Mouse (Mus musculus) embryonic facial prominence, embryonic 14.5 days (tissue): Measurements from ENCODE around the gene Actrt2. TPM values are rescaled to one million over a fixed set of nuclear protein-coding genes. Genes with fewer than 3 reads are reported as not detected.

Experiments
- ATAC-seq: fragments of 200-750 bp; cut with Nextera tagmentation; 2 replicates; pipeline ENCODE4 v1.8.0; 2017; ENCODE audit warnings: low read depth, moderate number of reproducible peaks, moderate TSS enrichment
- DNase-seq: peaks from one replicate; pipeline ENCODE4 v3.0.0-alpha.2; 2015; ENCODE audit warnings: low spot score
- H3K27ac ChIP-seq: fragments of 300-500 bp; sonication (generic); replicated peaks from 2 replicates; pipeline ENCODE4 v1.5.1; 2014; ENCODE audit warnings: low read depth, mild to moderate bottlenecking, low read length, moderate library complexity
- H3K27me3 ChIP-seq: fragments of 300-500 bp; sonication (generic); replicated peaks from 2 replicates; pipeline ENCODE4 v1.6.1; 2014; ENCODE audit warnings: low read length; ENCODE audit not compliant: control insufficient read depth, insufficient read depth
- H3K36me3 ChIP-seq: fragments of 300-500 bp; sonication (generic); 2 replicates; pipeline ENCODE4 v1.6.1; 2014; ENCODE audit warnings: low read length, mixed read lengths; ENCODE audit not compliant: control insufficient read depth, insufficient read depth
- H3K4me1 ChIP-seq: fragments of 300-500 bp; sonication (generic); 2 replicates; pipeline ENCODE4 v1.6.1; 2014; ENCODE audit warnings: antibody characterized with exemption, low read length; ENCODE audit not compliant: control insufficient read depth, insufficient read depth
- H3K4me2 ChIP-seq: fragments of 300-500 bp; sonication (generic); 2 replicates; pipeline ENCODE4 v1.6.1; 2014; ENCODE audit warnings: low read depth, mild to moderate bottlenecking, low read length, moderate library complexity, mixed read lengths
- H3K4me3 ChIP-seq: fragments of 300-500 bp; sonication (generic); 2 replicates; pipeline ENCODE4 v1.5.1; 2014; ENCODE audit warnings: low read depth, mild to moderate bottlenecking, low read length
- H3K9ac ChIP-seq: fragments of 300-500 bp; sonication (generic); 2 replicates; pipeline ENCODE4 v1.6.1; 2014; ENCODE audit warnings: low read depth, mild to moderate bottlenecking, low read length, moderate library complexity, mixed read lengths
- H3K9me3 ChIP-seq: fragments of 300-500 bp; sonication (generic); 2 replicates; pipeline ENCODE4 v1.6.1; 2016; ENCODE audit warnings: low read length; ENCODE audit not compliant: control insufficient read depth
- WGBS: fragments of 180-500 bp; shearing (Covaris S2); extraction: QIAGEN DNeasy Blood & Tissue Kit; methylation state at CpG from one replicate; pipeline ENCODE4 v1.1.7; 2014; 5-methylcytosine and 5-hydroxymethylcytosine counted together
- polyA plus RNA-seq: library from polyadenylated mRNA; unstranded; fragments of >200 nt; fragmentation: Nextera tagmentation; extraction: Ambion mirVana; gene quantifications from 2 replicates; pipeline ENCODE4 v1.2.1, GENCODE M21; 2014

The Actrt2 gene
- polyA plus RNA-seq, 1 experiment from 2014 or later, result not detected

DNA sequence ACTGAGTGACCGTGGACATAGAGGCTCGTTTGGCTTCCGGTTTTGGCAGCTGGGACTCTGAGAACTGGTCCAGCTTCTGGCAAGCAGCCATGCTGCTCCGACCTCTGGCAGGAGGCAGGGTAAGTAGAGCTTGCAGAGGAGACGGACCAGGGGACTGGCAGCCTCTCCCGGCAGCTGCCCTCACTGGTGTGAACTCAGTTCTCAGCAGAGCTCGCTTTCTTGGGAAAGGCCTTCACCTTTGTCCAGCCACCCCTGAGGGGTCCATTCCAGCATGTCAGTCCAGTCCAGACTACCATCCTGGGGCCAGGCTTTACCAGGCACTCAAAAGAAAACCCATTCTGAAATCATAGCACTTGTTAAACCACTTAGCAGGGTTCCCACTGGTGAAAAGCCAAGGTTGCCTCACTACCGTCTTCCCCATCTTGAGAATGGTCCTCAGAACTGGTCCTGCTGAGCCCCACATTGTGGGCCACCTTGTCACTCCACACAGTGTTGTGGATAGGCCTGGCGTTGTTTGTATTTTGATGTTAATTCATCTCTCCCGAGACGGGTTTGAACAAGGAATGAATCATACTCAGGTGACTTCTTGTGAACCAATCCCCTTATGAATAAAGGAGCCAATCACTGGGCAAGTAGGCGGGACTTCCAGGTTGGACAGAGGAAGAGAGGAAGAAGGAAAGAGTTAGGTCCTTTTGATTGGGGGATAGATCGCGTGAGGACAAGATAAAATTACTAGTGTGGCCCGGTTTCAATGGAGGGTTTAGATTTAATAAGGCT lies 12.3 kb downstream of the Actrt2 start:
- WGBS, result 77% methylated on average over 15 of the region's 15 CpGs
- H3K4me3 ChIP-seq, result no peak overlapping the region
- H3K27ac ChIP-seq, result no peak overlapping the region
- DNase-seq (no peak), ATAC-seq (no peak)
- H3K9me3 ChIP-seq, result no peaks in the 10 kb centered on the region
- H3K36me3 ChIP-seq, result no peaks in the 10 kb centered on the region
- no peaks in the 10 kb centered on the region for H3K27me3 ChIP-seq
- no peak overlapping the region for H3K9ac ChIP-seq
- H3K4me2 ChIP-seq, result no peak overlapping the region
- peaks cover 4% of the 10 kb centered on the region; the same call in 1 of the 2 replicates for H3K4me1 ChIP-seq

DNA sequence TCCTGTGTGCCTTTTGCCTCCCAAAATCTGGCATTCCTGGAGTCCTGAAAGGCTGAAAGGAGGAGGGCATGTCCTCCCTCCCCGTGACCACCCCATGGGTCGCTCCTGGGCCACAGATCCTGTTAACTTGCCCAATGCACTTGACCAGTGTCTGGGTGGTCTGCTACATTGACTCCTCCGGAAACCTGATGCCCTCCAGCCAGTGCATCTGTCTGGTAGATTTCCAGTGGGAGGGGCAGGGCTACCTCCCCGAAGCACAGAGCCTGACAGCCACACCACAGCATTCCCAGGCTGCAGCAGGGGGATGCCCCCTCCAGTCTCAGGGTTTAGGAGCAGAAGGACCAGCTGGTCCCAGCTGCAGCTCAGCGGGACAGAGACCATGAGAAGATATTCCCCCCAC lies 15.2 kb downstream of the Actrt2 start:
- Histone ChIP-seq H3K4me1 (peaks cover 4% of the 10 kb centered on the region; the same call in 1 of the 2 replicates), H3K4me3 (no peak overlapping the region), H3K4me2 (no peak overlapping the region), H3K9me3 (0 out of 2 replicates have a peak, but pooled peaks cover under 1% of the 10 kb centered on the region), H3K27me3 (no peaks in the 10 kb centered on the region), H3K9ac (no peak overlapping the region), H3K36me3 (no peaks in the 10 kb centered on the region), H3K27ac (no peak overlapping the region)
- 7% methylated on average over 5 of the region's 5 CpGs for WGBS
- ATAC-seq, result peak; percentile 74
- DNase-seq, result peak; percentile 56

DNA sequence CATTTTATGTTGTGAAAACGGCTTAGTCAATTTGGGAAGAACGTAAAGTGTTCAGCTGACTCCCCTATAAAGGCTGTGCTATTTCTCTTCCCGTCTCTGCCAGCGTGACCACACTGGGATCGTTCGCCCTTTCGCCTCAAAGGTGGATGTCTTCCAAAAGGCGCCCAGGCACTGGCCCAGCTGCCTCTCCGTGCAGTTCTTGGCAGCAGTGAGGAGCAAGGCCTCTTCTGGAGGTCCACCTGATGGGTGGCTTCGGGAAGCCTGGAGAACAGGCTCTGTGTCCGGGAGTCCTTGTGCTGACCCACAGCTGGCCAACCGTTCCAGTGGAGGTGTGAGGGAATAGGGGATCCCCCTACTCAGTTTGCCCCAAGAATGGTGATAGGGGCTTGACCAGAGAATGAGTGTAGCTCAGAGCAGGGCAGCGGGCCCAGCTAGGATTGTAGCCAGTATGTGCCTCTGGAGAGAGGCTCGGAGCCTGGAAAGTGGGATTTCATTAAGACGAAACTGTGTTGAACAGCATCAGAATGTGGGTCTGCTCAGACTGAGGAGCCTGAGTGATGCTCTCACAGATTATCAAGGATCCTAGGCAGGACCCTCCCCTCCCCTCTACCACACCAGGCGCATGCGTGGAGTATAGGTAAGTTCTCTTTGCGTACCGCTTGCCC lies 18.5 kb downstream of the Actrt2 start:
- Histone ChIP-seq H3K27me3 (no peaks in the 10 kb centered on the region), H3K27ac (no peak overlapping the region), H3K36me3 (no peaks in the 10 kb centered on the region), H3K4me2 (no peak overlapping the region), H3K9me3 (peaks cover 14% of the 10 kb centered on the region; the same call in 1 of the 2 replicates), H3K4me1 (peaks cover 4% of the 10 kb centered on the region; the same call in 1 of the 2 replicates), H3K9ac (no peak overlapping the region), H3K4me3 (no peak overlapping the region)
- DNase-seq (no peak), ATAC-seq (no peak)
- WGBS, result 66% methylated on average over 19 of the region's 19 CpGs

DNA sequence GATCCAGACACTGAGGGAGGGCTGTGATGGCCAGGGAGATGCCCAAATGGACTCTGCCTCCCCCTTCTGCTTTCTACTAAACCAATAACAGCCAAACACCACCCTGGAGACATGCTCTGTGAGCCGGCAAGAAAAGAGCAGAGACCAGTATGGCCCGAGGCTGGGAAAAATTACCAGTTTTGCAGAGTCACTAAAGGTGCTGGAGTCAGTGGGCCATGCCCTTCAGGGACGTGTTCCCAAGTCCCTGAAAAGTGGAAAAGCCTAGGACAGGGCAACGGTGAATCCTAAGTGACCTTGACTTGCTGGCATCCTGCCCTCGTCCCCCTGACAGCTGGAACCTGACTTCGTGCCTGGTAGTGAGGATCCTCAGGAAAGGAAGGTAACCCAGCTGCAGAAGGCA lies 25.2 kb downstream of the Actrt2 start:
- H3K27me3 ChIP-seq, result peaks cover 67% of the 10 kb centered on the region
- H3K9ac ChIP-seq, result no peak overlapping the region
- H3K4me2 ChIP-seq, result no peak overlapping the region
- 17% methylated on average over 6 of the region's 6 CpGs for WGBS
- H3K4me1 ChIP-seq, result no peaks in the 10 kb centered on the region; the same call in 1 of the 2 replicates
- H3K36me3 ChIP-seq, result no peaks in the 10 kb centered on the region
- H3K9me3 ChIP-seq, result peaks cover 14% of the 10 kb centered on the region; the same call in 1 of the 2 replicates
- no peak overlapping the region for H3K4me3 ChIP-seq
- DNase-seq, result no peak
- H3K27ac ChIP-seq, result no peak overlapping the region
- ATAC-seq, result no peak

DNA sequence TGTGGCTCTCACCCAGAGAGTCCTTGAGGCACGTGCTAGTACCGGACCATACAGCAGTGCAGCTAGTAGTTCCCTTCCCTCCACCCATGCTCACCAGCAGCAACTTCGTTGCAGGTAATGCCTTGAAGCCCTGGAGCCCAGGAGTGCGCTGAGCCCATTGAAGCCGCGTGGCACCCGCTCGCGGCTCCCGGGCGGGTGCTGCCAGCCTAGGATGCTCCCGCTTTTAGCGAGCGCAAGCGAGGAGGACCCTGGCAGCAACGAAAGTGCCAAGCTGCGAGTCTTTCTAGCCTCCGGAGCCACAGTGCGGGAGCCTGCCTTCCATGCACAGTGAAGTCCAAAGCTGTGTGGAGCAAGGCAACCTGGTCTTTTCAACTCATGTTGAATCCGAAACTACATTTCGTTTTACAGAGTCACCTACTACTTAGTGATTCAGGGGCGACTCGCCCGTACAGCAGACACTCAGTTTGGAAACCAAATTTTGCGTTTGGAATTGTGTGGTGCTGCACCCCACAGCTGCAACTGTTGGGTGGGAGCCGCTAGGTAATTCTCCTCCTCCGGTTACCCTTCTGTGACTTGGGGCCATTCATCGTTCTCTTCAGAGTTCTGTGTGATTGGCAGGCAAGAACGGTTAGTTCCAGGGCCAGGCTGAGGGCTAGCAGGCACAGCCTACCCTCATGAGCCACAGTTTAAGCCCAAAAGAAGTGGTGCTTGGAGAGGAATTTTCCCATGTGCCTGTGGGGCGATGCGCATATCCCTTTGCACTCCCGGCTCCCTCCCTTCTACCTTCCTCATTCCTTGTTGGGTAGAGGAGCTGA lies 26.2 kb downstream of the Actrt2 start:
- Histone ChIP-seq H3K4me3 (peak overlapping the region; percentile 22), H3K27ac (no peak overlapping the region; the same call in 1 of the 2 replicates)
- ATAC-seq, result no peak

DNA sequence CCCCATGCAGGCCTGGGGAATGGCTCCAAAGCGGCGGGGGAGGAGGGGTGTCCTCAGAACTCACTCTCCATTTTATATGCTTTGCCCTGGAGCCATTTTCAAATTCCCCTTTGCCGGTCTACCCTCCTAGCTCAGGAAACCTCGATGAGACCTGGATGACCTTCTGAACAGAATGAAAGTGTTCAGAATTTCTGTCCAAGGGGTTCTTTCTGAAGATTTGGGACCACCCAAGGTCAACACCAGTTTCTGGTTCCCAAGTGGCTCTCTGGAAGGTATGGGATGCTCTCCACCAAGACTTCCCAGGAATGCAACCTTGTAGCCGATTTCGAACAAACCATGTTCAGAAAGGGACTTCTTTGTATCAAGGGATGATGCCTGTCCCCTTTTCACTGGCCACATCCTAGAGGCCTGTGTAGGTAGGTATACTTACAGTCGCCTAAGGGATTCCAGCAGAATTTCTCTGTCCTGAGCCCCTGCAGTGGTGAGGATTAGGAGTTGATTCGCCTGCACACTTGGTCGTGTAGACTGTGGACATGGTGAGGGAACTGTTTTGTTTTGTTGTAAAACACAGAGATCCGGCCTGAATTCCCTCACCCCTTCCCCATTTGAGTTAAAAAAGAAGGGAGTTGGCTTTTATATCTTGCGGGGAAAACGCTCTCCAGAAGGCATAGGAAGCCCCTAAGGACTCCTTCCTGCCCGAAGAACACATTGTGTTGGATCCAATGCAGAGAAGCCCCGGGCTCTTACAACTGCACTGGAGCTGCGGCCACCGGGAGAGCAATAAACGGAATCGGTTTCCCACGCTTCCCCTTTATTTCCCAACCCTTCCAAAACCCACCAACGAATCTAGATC lies 27.0 kb downstream of the Actrt2 start:
- Histone ChIP-seq H3K9me3 (peaks cover 5% of the 10 kb centered on the region; the same call in 1 of the 2 replicates), H3K27ac (peak overlapping the region; percentile 29; the same call in 1 of the 2 replicates), H3K4me2 (peak overlapping the region; percentile 92), H3K4me1 (no peaks in the 10 kb centered on the region; the same call in 1 of the 2 replicates), H3K36me3 (no peaks in the 10 kb centered on the region), H3K4me3 (peak overlapping the region; percentile 22; the same call in 1 of the 2 replicates), H3K27me3 (peaks cover 73% of the 10 kb centered on the region), H3K9ac (peak overlapping the region; percentile 57; the same call in 1 of the 2 replicates)
- no peak for DNase-seq
- WGBS, result 10% methylated on average over 20 of the region's 20 CpGs
- ATAC-seq, result no peak

More for the DNA sequence above, 26.2 kb downstream of the Actrt2 start:
- DNase-seq, result no peak
- 6% methylated on average over 30 of the region's 32 CpGs for whole genome bisulfite sequencing
- Histone ChIP-seq H3K9me3 (peaks cover 5% of the 10 kb centered on the region; the same call in 1 of the 2 replicates), H3K27me3 (peaks cover 73% of the 10 kb centered on the region), H3K9ac (peak overlapping the region; percentile 57; the same call in 1 of the 2 replicates), H3K4me2 (peak overlapping the region; percentile 92), H3K4me1 (no peaks in the 10 kb centered on the region; the same call in 1 of the 2 replicates), H3K36me3 (no peaks in the 10 kb centered on the region)

DNA sequence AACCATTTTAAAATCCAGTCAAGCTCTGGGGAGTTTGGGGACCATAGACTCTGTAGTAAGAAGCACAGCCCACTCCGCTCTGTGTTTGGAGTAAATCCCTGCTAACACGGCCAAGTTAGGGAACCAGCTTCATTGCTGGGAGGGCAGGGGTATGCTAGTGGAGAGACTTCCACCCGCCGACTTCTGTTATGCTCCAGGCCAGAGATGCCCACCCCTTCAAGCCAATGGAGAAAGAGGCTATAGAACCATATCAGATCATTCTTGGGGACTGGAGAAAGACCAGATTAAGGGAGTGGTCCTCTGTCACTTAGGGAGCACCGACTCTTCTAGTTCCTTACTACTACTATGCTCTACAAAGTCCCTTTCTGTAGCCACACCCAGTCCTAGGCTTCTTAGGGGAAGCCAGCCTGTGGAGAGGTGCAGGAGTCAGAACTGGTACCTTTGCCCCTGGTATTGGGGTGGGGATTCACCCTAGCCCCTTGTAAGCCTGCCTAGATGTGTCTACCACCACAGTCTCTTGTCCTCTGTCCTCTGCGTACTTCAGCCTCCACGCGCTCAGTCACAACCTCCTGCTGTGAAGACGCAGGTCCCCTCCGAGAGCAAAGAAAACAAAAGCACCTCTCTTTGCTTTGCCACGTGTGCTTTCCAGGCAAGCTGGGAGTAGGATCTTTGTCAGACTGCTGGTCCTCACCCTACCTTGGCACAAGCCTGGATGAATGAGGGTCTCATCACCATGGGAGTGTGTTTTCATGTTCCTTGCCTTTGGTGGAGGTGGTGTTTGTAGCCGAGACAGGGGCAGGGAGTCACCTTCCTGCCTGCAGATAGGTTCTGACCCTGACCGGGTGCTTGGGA lies 27.9 kb downstream of the Actrt2 start:
- Histone ChIP-seq H3K9me3 (no peaks in the 10 kb centered on the region), H3K4me3 (peak overlapping the region; percentile 22; the same call in 1 of the 2 replicates), H3K4me2 (peak overlapping the region; percentile 92), H3K4me1 (no peaks in the 10 kb centered on the region; the same call in 1 of the 2 replicates), H3K27ac (peak overlapping the region; percentile 29; the same call in 1 of the 2 replicates), H3K9ac (peak overlapping the region; percentile 53; the same call in 1 of the 2 replicates), H3K36me3 (no peaks in the 10 kb centered on the region), H3K27me3 (peaks cover 81% of the 10 kb centered on the region)
- ATAC-seq, result no peak
- DNase-seq, result no peak
- 25% methylated on average over 13 of the region's 13 CpGs for WGBS
